Mouse (Mus musculus) myocyte (in vitro differentiated cells): ENCODE measurements around the gene Esrrb. TPM values are rescaled to one million over a fixed set of nuclear protein-coding genes. Genes with fewer than 3 reads are reported as not detected.

Experiments used
- H3K27me3 ChIP-seq: one replicate; pipeline ENCODE4 v1.6.1; 2011; ENCODE audit not compliant: control insufficient read depth, insufficient read depth, insufficient read length
- H3K36me3 ChIP-seq: one replicate; pipeline ENCODE4 v1.6.1; 2011; ENCODE audit not compliant: control insufficient read depth, insufficient read depth
- H3K4me2 ChIP-seq: one replicate; pipeline ENCODE4 v1.6.1; 2011; ENCODE audit warnings: low read depth, control low read depth
- H3K4me3 ChIP-seq: one replicate; pipeline ENCODE4 v1.5.1; 2011; ENCODE audit warnings: mild to moderate bottlenecking, control low read depth, moderate library complexity
- H3K79me2 ChIP-seq: one replicate; pipeline ENCODE4 v1.6.1; 2011; ENCODE audit not compliant: control insufficient read depth, insufficient read depth
- H3ac ChIP-seq: one replicate; pipeline ENCODE4 v1.6.1; 2011; ENCODE audit not compliant: control insufficient read depth, insufficient read length
- CEBPB ChIP-seq: IDR thresholded peaks from 2 replicates; pipeline ENCODE4 v1.6.1; 2011; ENCODE audit warnings: mild to moderate bottlenecking, moderate library complexity; ENCODE audit not compliant: poor library complexity, insufficient read depth, severe bottlenecking
- E2F4 ChIP-seq: IDR thresholded peaks from one replicate; pipeline ENCODE4 v1.6.1; 2011; ENCODE audit warnings: mild to moderate bottlenecking, control low read depth, moderate library complexity; ENCODE audit not compliant: insufficient read depth
- MAX ChIP-seq: IDR thresholded peaks from one replicate; pipeline ENCODE4 v1.6.1; 2011; ENCODE audit warnings: low read depth, mild to moderate bottlenecking, control low read depth
- MYOD1 ChIP-seq, 3 experiments: IDR thresholded peaks; one replicate each; pipeline ENCODE4 v1.6.1; 2011; ENCODE audit warnings: control low read depth in 2 of 3, low read depth in 2 of 3, mild to moderate bottlenecking in 2 of 3, moderate library complexity in 1 of 3; ENCODE audit not compliant: insufficient read length in 2 of 3, control insufficient read depth in 1 of 3
- MYOG ChIP-seq, 3 experiments: IDR thresholded peaks; one replicate each; pipeline ENCODE4 v1.6.1; 2011; ENCODE audit warnings: control low read depth in 2 of 3, low read depth in 2 of 3, mild to moderate bottlenecking in 2 of 3; ENCODE audit not compliant: insufficient read length in 2 of 3, control insufficient read depth in 1 of 3, insufficient read depth in 1 of 3
- POLR2A ChIP-seq: IDR thresholded peaks from one replicate; pipeline ENCODE4 v1.6.1; 2011; ENCODE audit warnings: low read depth, mild to moderate bottlenecking, control low read depth, moderate library complexity; ENCODE audit not compliant: insufficient read length
- POLR2AphosphoS2 ChIP-seq: IDR thresholded peaks from one replicate; pipeline ENCODE4 v1.6.1; 2011; ENCODE audit warnings: low read depth, control low read depth; ENCODE audit not compliant: insufficient read length
- REST ChIP-seq: IDR thresholded peaks from one replicate; pipeline ENCODE4 v1.6.1; 2011; ENCODE audit warnings: mild to moderate bottlenecking, control low read depth, moderate library complexity; ENCODE audit not compliant: insufficient read depth, insufficient read length
- SRF ChIP-seq: IDR thresholded peaks from one replicate; pipeline ENCODE4 v1.6.1; 2011; ENCODE audit warnings: low read depth; ENCODE audit not compliant: control insufficient read depth, insufficient read length
- TCF12 ChIP-seq: IDR thresholded peaks from one replicate; pipeline ENCODE4 v1.6.1; 2011; ENCODE audit warnings: mild to moderate bottlenecking, control low read depth; ENCODE audit not compliant: poor library complexity, insufficient read depth, severe bottlenecking
- TCF3 ChIP-seq: IDR thresholded peaks from one replicate; pipeline ENCODE4 v1.6.1; 2011; ENCODE audit warnings: low read depth, control low read depth; ENCODE audit not compliant: insufficient read length
- USF1 ChIP-seq: IDR thresholded peaks from one replicate; pipeline ENCODE4 v1.6.1; 2011; ENCODE audit warnings: low read depth, mild to moderate bottlenecking, control low read depth, moderate library complexity
- polyA plus RNA-seq: library from polyadenylated mRNA; unstranded; fragments of >200 nt; fragmentation: generic; extraction: Trizol; gene quantifications from one replicate; pipeline ENCODE4 v1.2.1, GENCODE M21; 2012; ENCODE audit warnings: missing spikeins

Gene Esrrb
- polyA plus RNA-seq, 1 experiment: 2.3 TPM

- H3K36me3 ChIP-seq: no peaks in the 10 kb centered on the region
- H3K27me3 ChIP-seq: peaks cover 12% of the 10 kb centered on the region
- H3K4me3 ChIP-seq: no peak overlapping the region
- no peak for TF ChIP-seq POLR2A
- TF ChIP-seq MYOD1 (IDR thresholded peaks at IDR 0.05; ENCODE audit: control insufficient read depth in 1 of 3, insufficient read length in 2 of 3, low read depth in 2 of 3): no peak
- no peak for TF ChIP-seq TCF12
- no peak for TF ChIP-seq E2F4
- no peak for TF ChIP-seq USF1
- TF ChIP-seq CEBPB: no peak
- no peak for TF ChIP-seq MAX
- H3K4me2 ChIP-seq: no peak overlapping the region
- H3ac ChIP-seq: no peak overlapping the region
- H3K79me2 ChIP-seq: no peaks in the 10 kb centered on the region
Observed at GRCm38 (mm10) chr12:86538711-86539110, 177.8 kb downstream of the Esrrb start.

DNA sequence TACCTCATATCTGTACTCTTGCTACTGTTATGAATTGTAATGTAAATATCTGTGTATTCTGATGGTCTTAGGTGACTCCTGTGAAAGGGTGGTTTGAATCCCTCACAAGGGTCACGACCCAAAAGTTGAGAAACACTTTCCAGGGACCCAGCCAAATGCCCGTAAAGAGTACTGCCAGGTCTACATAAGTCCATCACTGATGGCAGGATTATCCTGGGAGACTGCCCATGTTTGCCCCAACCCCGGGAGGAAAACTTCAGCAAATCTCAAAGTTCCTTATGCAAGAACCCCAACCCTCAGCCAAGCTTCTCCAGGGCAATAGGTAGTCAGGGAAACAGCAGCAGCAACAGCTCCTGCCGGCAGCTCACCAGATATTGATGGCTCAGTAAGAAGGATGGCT, 178.6 kb downstream of the Esrrb start:
- Histone ChIP-seq H3K4me2 (no peak overlapping the region), H3ac (no peak overlapping the region), H3K79me2 (no peaks in the 10 kb centered on the region), H3K36me3 (no peaks in the 10 kb centered on the region), H3K27me3 (peaks cover 13% of the 10 kb centered on the region), H3K4me3 (no peak overlapping the region)
- TF ChIP-seq CEBPB: no peak
- no peak for TF ChIP-seq MAX
- TF ChIP-seq POLR2A: no peak
- TF ChIP-seq POLR2AphosphoS2: no peak
- TF ChIP-seq USF1: no peak
- no peak for TF ChIP-seq MYOD1 (IDR thresholded peaks at IDR 0.05; ENCODE audit: control insufficient read depth in 1 of 3, insufficient read length in 2 of 3, low read depth in 2 of 3)
- no peak for TF ChIP-seq MYOG (IDR thresholded peaks at IDR 0.05; ENCODE audit: control insufficient read depth in 1 of 3, insufficient read depth in 1 of 3, insufficient read length in 2 of 3, low read depth in 2 of 3)
- TF ChIP-seq SRF: no peak
- TF ChIP-seq TCF12: no peak

- no peaks in the 10 kb centered on the region for H3K79me2 ChIP-seq
- TF ChIP-seq TCF3 (no peak), CEBPB (no peak), REST (peak; percentile 75), E2F4 (no peak)
- no peak overlapping the region for H3K4me2 ChIP-seq
- H3K4me3 ChIP-seq: no peak overlapping the region
- H3K27me3 ChIP-seq: peaks cover 7% of the 10 kb centered on the region
- H3ac ChIP-seq: no peak overlapping the region
- no peaks in the 10 kb centered on the region for H3K36me3 ChIP-seq
Observed at GRCm38 (mm10) chr12:86547808-86548207, 186.9 kb downstream of the Esrrb start.

- peaks cover 14% of the 10 kb centered on the region for H3K27me3 ChIP-seq
- H3K4me3 ChIP-seq: no peak overlapping the region
- H3ac ChIP-seq: no peak overlapping the region
- no peak for TF ChIP-seq TCF3
- TF ChIP-seq TCF12: no peak
- no peak for TF ChIP-seq CEBPB
- no peak for TF ChIP-seq POLR2AphosphoS2
- TF ChIP-seq E2F4: no peak
- no peak for TF ChIP-seq SRF
- no peak for TF ChIP-seq POLR2A
- no peak for TF ChIP-seq REST
- TF ChIP-seq MAX: no peak
- TF ChIP-seq MYOG (IDR thresholded peaks at IDR 0.05; ENCODE audit: control insufficient read depth in 1 of 3, insufficient read depth in 1 of 3, insufficient read length in 2 of 3, low read depth in 2 of 3): no peak
- no peak for TF ChIP-seq USF1
- TF ChIP-seq MYOD1 (IDR thresholded peaks at IDR 0.05; ENCODE audit: control insufficient read depth in 1 of 3, insufficient read length in 2 of 3, low read depth in 2 of 3): no peak
- H3K4me2 ChIP-seq: no peak overlapping the region
- no peaks in the 10 kb centered on the region for H3K79me2 ChIP-seq
- H3K36me3 ChIP-seq: no peaks in the 10 kb centered on the region
Observed at GRCm38 (mm10) chr12:86553037-86553436, 192.1 kb downstream of the Esrrb start.

GRCm38 (mm10) chr12:86556796-86557517, 196.0 kb downstream of the Esrrb start:
- no peak overlapping the region for H3K4me3 ChIP-seq
- H3K4me2 ChIP-seq: no peak overlapping the region
- H3K79me2 ChIP-seq: no peaks in the 10 kb centered on the region
- H3ac ChIP-seq: no peak overlapping the region
- H3K36me3 ChIP-seq: no peaks in the 10 kb centered on the region
- H3K27me3 ChIP-seq: peaks cover 22% of the 10 kb centered on the region
- TF ChIP-seq E2F4 (no peak), SRF (no peak), CEBPB (no peak), TCF3 (no peak), MYOD1 (IDR thresholded peaks at IDR 0.05; ENCODE audit: control insufficient read depth in 1 of 3, insufficient read length in 2 of 3, low read depth in 2 of 3) (no peak)
